Mouse (Mus musculus): ENCODE results near the gene Nfkbid. TPM values are rescaled to one million over a fixed set of nuclear protein-coding genes. Genes with fewer than 3 reads are reported as not detected.

Nfkbid gene
- 4.5 and 5.9 TPM in 2 replicates for polyA plus RNA-seq (2015; fragmentation: Nextera tagmentation; extraction: Ambion mirVana)

GRCm38 (mm10) chr7:30421175-30421889 lies at the start of gene Nfkbid:
Nfkbid (plus strand) TSS chr7:30421732.

GRCm38 (mm10) chr7:30413596-30413995 lies 7.9 kb upstream of the Nfkbid start, which contains the start of gene Tyrobp:
Tyrobp (plus strand) TSS chr7:30413760.

GRCm38 (mm10) chr7:30419561-30420499 lies 1.7 kb upstream of the Nfkbid start, which contains the start of gene Hcst:
Hcst (minus strand) TSS chr7:30419854.

GRCm38 (mm10) chr7:30444971-30445751 lies 23.6 kb downstream of the Nfkbid start, which contains the start of gene Aplp1:
Aplp1 (minus strand) TSS chr7:30445535.

GRCm38 (mm10) chr7:30457629-30458330 lies 36.2 kb downstream of the Nfkbid start, which contains the start of the genes Kirrel2 and Nphs1:
Kirrel2 (minus strand) TSS chr7:30457690.
Nphs1 (plus strand) TSS chr7:30458315.

Other genes with a start within 250 kb of the Nfkbid start
- gene Cox7a1, start 237.6 kb upstream of the Nfkbid start, polyA plus RNA-seq (2015; fragmentation: Nextera tagmentation; extraction: Ambion mirVana), result 1.4 and 2.1 TPM in 2 replicates
- gene Capns1, start 222.9 kb upstream of the Nfkbid start, polyA plus RNA-seq (2015; fragmentation: Nextera tagmentation; extraction: Ambion mirVana), result 72.4 and 74.1 TPM in 2 replicates
- gene Polr2i, start 189.8 kb upstream of the Nfkbid start, polyA plus RNA-seq (2015; fragmentation: Nextera tagmentation; extraction: Ambion mirVana), result 76.3 and 78.3 TPM in 2 replicates
- 75.0 and 79.1 TPM in 2 replicates for gene Tbcb, start 189.5 kb upstream of the Nfkbid start, polyA plus RNA-seq (2015; fragmentation: Nextera tagmentation; extraction: Ambion mirVana)
- not detected in 2 replicates for gene Ovol3, start 186.0 kb upstream of the Nfkbid start, polyA plus RNA-seq (2015; fragmentation: Nextera tagmentation; extraction: Ambion mirVana)
- gene Thap8, start 141.6 kb upstream of the Nfkbid start, polyA plus RNA-seq (2015; fragmentation: Nextera tagmentation; extraction: Ambion mirVana), result 0.18 TPM in 2 replicates
- 9.3 and 10.4 TPM in 2 replicates for gene Wdr62, start 141.3 kb upstream of the Nfkbid start, polyA plus RNA-seq (2015; fragmentation: Nextera tagmentation; extraction: Ambion mirVana)
- 4.1 and 6.3 TPM in 2 replicates for gene Clip3, start 130.0 kb upstream of the Nfkbid start, polyA plus RNA-seq (2015; fragmentation: Nextera tagmentation; extraction: Ambion mirVana)
- 22.7 and 26.0 TPM in 2 replicates for gene Alkbh6, start 113.0 kb upstream of the Nfkbid start, polyA plus RNA-seq (2015; fragmentation: Nextera tagmentation; extraction: Ambion mirVana)
- gene Syne4, start 106.9 kb upstream of the Nfkbid start, polyA plus RNA-seq (2015; fragmentation: Nextera tagmentation; extraction: Ambion mirVana), result 2.6 and 3.4 TPM in 2 replicates
- not detected in 2 replicates for gene E130208F15Rik, start 100.0 kb upstream of the Nfkbid start, polyA plus RNA-seq (2015; fragmentation: Nextera tagmentation; extraction: Ambion mirVana)
- 10.2 and 11.3 TPM in 2 replicates for gene Sdhaf1, start 97.8 kb upstream of the Nfkbid start, polyA plus RNA-seq (2015; fragmentation: Nextera tagmentation; extraction: Ambion mirVana)
- gene Lrfn3, start 59.0 kb upstream of the Nfkbid start, polyA plus RNA-seq (2015; fragmentation: Nextera tagmentation; extraction: Ambion mirVana), result 0.81 and 1.0 TPM in 2 replicates
- 396 and 576 TPM in 2 replicates for gene Tyrobp, start 8.0 kb upstream of the Nfkbid start, polyA plus RNA-seq (2015; fragmentation: Nextera tagmentation; extraction: Ambion mirVana)
- 32.8 and 46.4 TPM in 2 replicates for gene Hcst, start 1.9 kb upstream of the Nfkbid start, polyA plus RNA-seq (2015; fragmentation: Nextera tagmentation; extraction: Ambion mirVana)
- 2.0 and 2.3 TPM in 2 replicates for gene Aplp1, start 23.8 kb downstream of the Nfkbid start, polyA plus RNA-seq (2015; fragmentation: Nextera tagmentation; extraction: Ambion mirVana)
- gene Kirrel2, start 36.0 kb downstream of the Nfkbid start, polyA plus RNA-seq (2015; fragmentation: Nextera tagmentation; extraction: Ambion mirVana), result 0.04 and 0.23 TPM in 2 replicates
- gene Nphs1, start 36.6 kb downstream of the Nfkbid start, polyA plus RNA-seq (2015; fragmentation: Nextera tagmentation; extraction: Ambion mirVana), result 0.21 and 0.32 TPM in 2 replicates
- gene Prodh2, start 71.9 kb downstream of the Nfkbid start, polyA plus RNA-seq (2015; fragmentation: Nextera tagmentation; extraction: Ambion mirVana), result 0.10 TPM in 1 of 2 replicates, not detected in the other
- 3.5 TPM in 2 replicates for gene Arhgap33, start 113.3 kb downstream of the Nfkbid start, polyA plus RNA-seq (2015; fragmentation: Nextera tagmentation; extraction: Ambion mirVana)
- 14.6 and 14.7 TPM in 2 replicates for gene Hspb6, start 130.4 kb downstream of the Nfkbid start, polyA plus RNA-seq (2015; fragmentation: Nextera tagmentation; extraction: Ambion mirVana)
- gene Proser3, start 130.6 kb downstream of the Nfkbid start, polyA plus RNA-seq (2015; fragmentation: Nextera tagmentation; extraction: Ambion mirVana), result 2.5 and 3.4 TPM in 2 replicates
- 38.8 and 42.2 TPM in 2 replicates for gene Lin37, start 138.1 kb downstream of the Nfkbid start, polyA plus RNA-seq (2015; fragmentation: Nextera tagmentation; extraction: Ambion mirVana)
- 61.2 and 70.3 TPM in 2 replicates for gene U2af1l4, start 141.6 kb downstream of the Nfkbid start, polyA plus RNA-seq (2015; fragmentation: Nextera tagmentation; extraction: Ambion mirVana)
- gene Gm49396, start 141.6 kb downstream of the Nfkbid start, polyA plus RNA-seq (2015; fragmentation: Nextera tagmentation; extraction: Ambion mirVana), result 4.4 and 4.9 TPM in 2 replicates
- gene Psenen, start 141.9 kb downstream of the Nfkbid start, polyA plus RNA-seq (2015; fragmentation: Nextera tagmentation; extraction: Ambion mirVana), result 105 and 115 TPM in 2 replicates
- 2.4 and 2.9 TPM in 2 replicates for gene Igflr1, start 143.7 kb downstream of the Nfkbid start, polyA plus RNA-seq (2015; fragmentation: Nextera tagmentation; extraction: Ambion mirVana)
- gene Kmt2b, start 167.0 kb downstream of the Nfkbid start, polyA plus RNA-seq (2015; fragmentation: Nextera tagmentation; extraction: Ambion mirVana), result 6.0 and 8.5 TPM in 2 replicates
- 0.21 and 0.22 TPM in 2 replicates for gene Zbtb32, start 177.2 kb downstream of the Nfkbid start, polyA plus RNA-seq (2015; fragmentation: Nextera tagmentation; extraction: Ambion mirVana)
- 0.15 and 0.19 TPM in 2 replicates for gene Upk1a, start 191.1 kb downstream of the Nfkbid start, polyA plus RNA-seq (2015; fragmentation: Nextera tagmentation; extraction: Ambion mirVana)
- gene Cox6b1, start 204.4 kb downstream of the Nfkbid start, polyA plus RNA-seq (2015; fragmentation: Nextera tagmentation; extraction: Ambion mirVana), result 695 and 741 TPM in 2 replicates
- gene Etv2, start 214.1 kb downstream of the Nfkbid start, polyA plus RNA-seq (2015; fragmentation: Nextera tagmentation; extraction: Ambion mirVana), result not detected in 2 replicates
- gene Rbm42, start 228.6 kb downstream of the Nfkbid start, polyA plus RNA-seq (2015; fragmentation: Nextera tagmentation; extraction: Ambion mirVana), result 69.8 and 70.7 TPM in 2 replicates
- gene Haus5, start 243.3 kb downstream of the Nfkbid start, polyA plus RNA-seq (2015; fragmentation: Nextera tagmentation; extraction: Ambion mirVana), result 41.0 and 45.0 TPM in 2 replicates
- not detected in 2 replicates for gene Pmis2, start 249.9 kb downstream of the Nfkbid start, polyA plus RNA-seq (2015; fragmentation: Nextera tagmentation; extraction: Ambion mirVana)